13 mouse cellular contexts compared by ENCODE assay signal in genomic region chr4:9779594-9779993, GRCm38 (mm10).
"Had no signal": no experiment of that assay in that cellular context is flagged by ENCODE, and none has a peak within 500 bp of the region (broad histone marks: within the 10 kb centered on the region; RNA-seq: fewer than 3 reads in every experiment).

No protein-coding gene starts in this region.

- ATAC-seq: midbrain, embryonic 15.5 days had no signal

- H3K36me3 ChIP-seq: intestine, embryonic 15.5 days; limb, embryonic 12.5 days; limb, embryonic 15.5 days; midbrain, embryonic 12.5 days; midbrain, embryonic 15.5 days; neural tube, embryonic 12.5 days; neural tube, embryonic 15.5 days; stomach, embryonic 15.5 days had no signal

- H3K27me3 ChIP-seq: intestine, embryonic 15.5 days; midbrain, embryonic 12.5 days; midbrain, embryonic 15.5 days; neural tube, embryonic 12.5 days; neural tube, embryonic 15.5 days; stomach, embryonic 15.5 days had no signal

- H3K9ac ChIP-seq: intestine, embryonic 15.5 days; limb, embryonic 12.5 days; limb, embryonic 15.5 days; liver, embryonic 14.5 days; liver, postnatal 0 days; lung, embryonic 14.5 days; midbrain, embryonic 12.5 days; midbrain, embryonic 15.5 days; neural tube, embryonic 12.5 days; neural tube, embryonic 15.5 days; stomach, embryonic 15.5 days had no signal

- H3K9me3 ChIP-seq: intestine, embryonic 15.5 days; limb, embryonic 12.5 days; limb, embryonic 15.5 days; midbrain, embryonic 12.5 days; midbrain, embryonic 15.5 days; neural tube, embryonic 12.5 days; neural tube, embryonic 15.5 days; stomach, embryonic 15.5 days had no signal

- H3K27ac ChIP-seq: intestine, embryonic 15.5 days; limb, embryonic 12.5 days; limb, embryonic 15.5 days; liver, embryonic 14.5 days; macrophage; midbrain, embryonic 12.5 days; midbrain, embryonic 15.5 days; neural tube, embryonic 12.5 days; neural tube, embryonic 15.5 days; stomach, embryonic 15.5 days had no signal

- H3K4me2 ChIP-seq: intestine, embryonic 15.5 days; limb, embryonic 12.5 days; limb, embryonic 15.5 days; liver, embryonic 11.5 days; lung, embryonic 14.5 days; midbrain, embryonic 12.5 days; midbrain, embryonic 15.5 days; neural tube, embryonic 12.5 days; neural tube, embryonic 15.5 days; stomach, embryonic 15.5 days had no signal

- H3K4me3 ChIP-seq: intestine, embryonic 15.5 days; limb, embryonic 12.5 days; limb, embryonic 15.5 days; midbrain, embryonic 12.5 days; midbrain, embryonic 15.5 days; neural tube, embryonic 12.5 days; neural tube, embryonic 15.5 days; stomach, embryonic 15.5 days had no signal

- H3K4me1 ChIP-seq: intestine, embryonic 15.5 days; limb, embryonic 12.5 days; limb, embryonic 15.5 days; midbrain, embryonic 12.5 days; midbrain, embryonic 15.5 days; neural tube, embryonic 12.5 days; neural tube, embryonic 15.5 days; stomach, embryonic 15.5 days had no signal
